Comparison of ENCODE assay signal across 7 mouse cellular contexts in genomic region chr9:113742361-113742794, GRCm38 (mm10). TPM values are rescaled to one million over a fixed set of nuclear protein-coding genes. Genes with fewer than 3 reads are reported as not detected.
DNase-seq lines count a peak whose midpoint lies in the region; ATAC-seq and TF ChIP-seq lines count a peak whose summit lies in the region.

No protein-coding gene starts in this region.

- H3K4me3 ChIP-seq in embryonic facial prominence, embryonic 10.5 days: peak overlapping the region; percentile 93
- H3K4me3 ChIP-seq in heart, postnatal 0 days (ENCODE audit: low read depth, low read length): peak overlapping the region; percentile 92

- 7% methylated on average over 17 of the region's 17 CpGs for WGBS in embryonic facial prominence, embryonic 10.5 days
- 2% methylated on average over 17 of the region's 17 CpGs for WGBS in heart, postnatal 0 days

- TF ChIP-seq CTCF in heart, postnatal 0 days (IDR thresholded peaks at IDR 0.05; ENCODE audit: low read depth): peak; percentile 49

- TF ChIP-seq EP300 in heart, postnatal 0 days (IDR thresholded peaks at IDR 0.05; ENCODE audit: low read depth): no peak

- peak overlapping the region; percentile 100 for H3K4me2 ChIP-seq in heart, postnatal 0 days (ENCODE audit: low read depth, low read length)

- H3K4me1 ChIP-seq in embryonic facial prominence, embryonic 10.5 days: peaks cover 23% of the 10 kb centered on the region
- peaks cover 7% of the 10 kb centered on the region for H3K4me1 ChIP-seq in heart, postnatal 0 days (ENCODE audit: control insufficient read depth, insufficient read depth)

- peak overlapping the region; percentile 85 for H3K9ac ChIP-seq in heart, postnatal 0 days (replicated peaks; ENCODE audit: low read depth, low read length)

- no peaks in the 10 kb centered on the region for H3K36me3 ChIP-seq in embryonic facial prominence, embryonic 10.5 days (replicated peaks)
- H3K36me3 ChIP-seq in heart, postnatal 0 days (replicated peaks; ENCODE audit: control insufficient read depth, insufficient read depth, low read length): no peaks in the 10 kb centered on the region

- no peaks in the 10 kb centered on the region for H3K9me3 ChIP-seq in embryonic facial prominence, embryonic 10.5 days
- no peaks in the 10 kb centered on the region for H3K9me3 ChIP-seq in heart, postnatal 0 days (replicated peaks; ENCODE audit: control insufficient read depth, low read length)

- peak; percentile 38 for DNase-seq in CD4-positive helper T cell, adult 2 months (ENCODE audit: low read depth, low spot score)
- DNase-seq in Muller cell, postnatal 12 days (ENCODE audit: inconsistent ontology term): peak; percentile 66
- peak; percentile 25 for DNase-seq in embryonic facial prominence, embryonic 10.5 days (ENCODE audit: low spot score)
- DNase-seq in heart, postnatal 0 days (ENCODE audit: low spot score): peak; percentile 66
- peak; percentile 38 to 43 for DNase-seq in kidney, postnatal 36 days
- peak; percentile 37 for DNase-seq in lung, postnatal 10 days
- peak; percentile 56 to 64 for DNase-seq in right cerebral cortex, postnatal 10 days (ENCODE audit: low spot score in 2 of 2)

- no peak for ATAC-seq in heart, postnatal 0 days (ENCODE audit: insufficient read depth, low read depth)

- no peaks in the 10 kb centered on the region for H3K27me3 ChIP-seq in embryonic facial prominence, embryonic 10.5 days (replicated peaks; ENCODE audit: low read depth, poor library complexity, severe bottlenecking)
- no peaks in the 10 kb centered on the region for H3K27me3 ChIP-seq in heart, postnatal 0 days (ENCODE audit: control insufficient read depth, insufficient read depth, low read length)

- peak overlapping the region; percentile 95; the same call in 1 of the 2 replicates for H3K27ac ChIP-seq in embryonic facial prominence, embryonic 10.5 days (replicated peaks)
- H3K27ac ChIP-seq in heart, postnatal 0 days (ENCODE audit: low read depth): peak overlapping the region; percentile 88; the same call in 1 of the 2 replicates

RNA-seq across cellular contexts. Expression of gene Clasp2, which starts 1.1 kb away (rescaled TPM):
- 34.3 and 34.8 TPM in 2 replicates for polyA plus RNA-seq in embryonic facial prominence, embryonic 10.5 days (2016; fragmentation: Nextera tagmentation; extraction: Ambion mirVana)
- total RNA-seq in heart, postnatal 0 days (2014; rRNA removed; ENCODE audit: low replicate concordance): 39.7 and 46.0 TPM in 2 replicates
- 15.4 and 15.8 TPM in 2 replicates for polyA plus RNA-seq in heart, postnatal 0 days (2015; fragmentation: Nextera tagmentation; extraction: Ambion mirVana)

RNA-seq across cellular contexts. Expression of gene Pdcd6ip, which starts 34.3 kb away (rescaled TPM):
- 59.9 and 60.8 TPM in 2 replicates for polyA plus RNA-seq in embryonic facial prominence, embryonic 10.5 days (2016; fragmentation: Nextera tagmentation; extraction: Ambion mirVana)
- total RNA-seq in heart, postnatal 0 days (2014; rRNA removed; ENCODE audit: low replicate concordance): 38.4 and 44.2 TPM in 2 replicates
- 38.3 and 38.4 TPM in 2 replicates for polyA plus RNA-seq in heart, postnatal 0 days (2015; fragmentation: Nextera tagmentation; extraction: Ambion mirVana)
